Mouse (Mus musculus) embryonic fibroblast, embryonic 13.5 days (primary cell): Measurements from ENCODE around the gene Cacna2d3. TPM values are rescaled to one million over a fixed set of nuclear protein-coding genes. Genes with fewer than 3 reads are reported as not detected.

Experiments
- H3K27ac ChIP-seq: 2 replicates; pipeline ENCODE4 v1.5.1; 2012; ENCODE audit warnings: low read length, control low read depth, inconsistent platforms; ENCODE audit not compliant: insufficient read depth
- H3K4me1 ChIP-seq: 2 replicates; pipeline ENCODE4 v1.6.1; 2011; ENCODE audit warnings: low read length; ENCODE audit not compliant: control insufficient read depth, insufficient read depth
- H3K4me3 ChIP-seq: 2 replicates; pipeline ENCODE4 v1.5.1; 2011; ENCODE audit warnings: mild to moderate bottlenecking, control low read depth, low read length; ENCODE audit not compliant: insufficient read depth
- CTCF ChIP-seq: IDR thresholded peaks from 2 replicates; pipeline ENCODE4 v1.5.1; 2011; ENCODE audit warnings: mild to moderate bottlenecking, control low read depth, low read length, moderate library complexity, borderline replicate concordance; ENCODE audit not compliant: insufficient read depth
- POLR2A ChIP-seq: IDR thresholded peaks from 2 replicates; pipeline ENCODE4 v1.6.1; 2011; ENCODE audit warnings: low read depth, mild to moderate bottlenecking, control low read depth, low read length, moderate library complexity
- polyA plus RNA-seq: library from polyadenylated mRNA; stranded (reverse); fragments of >200 nt; gene quantifications from 2 replicates; pipeline ENCODE4 v1.2.4, GENCODE M21; 2011; ENCODE audit warnings: low read depth; ENCODE audit not compliant: missing spikeins, insufficient read length

Cacna2d3 gene
- polyA plus RNA-seq, 1 experiment = 5.3 TPM

- Histone ChIP-seq H3K4me1 (peaks cover 8% of the 10 kb centered on the region), H3K4me3 (no peak overlapping the region), H3K27ac (peak overlapping the region; percentile 86)
- TF ChIP-seq CTCF (no peak), POLR2A (no peak)
Observed at GRCm38 (mm10) chr14:29028391-29029106, 693.1 kb downstream of the Cacna2d3 start.

- TF ChIP-seq POLR2A (no peak), CTCF (no peak)
- Histone ChIP-seq H3K27ac (no peak overlapping the region), H3K4me3 (no peak overlapping the region), H3K4me1 (peaks cover 8% of the 10 kb centered on the region)
Observed at GRCm38 (mm10) chr14:29027276-29027675, 694.4 kb downstream of the Cacna2d3 start.

GRCm38 (mm10) chr14:29025335-29025734, 696.3 kb downstream of the Cacna2d3 start:
- peaks cover 8% of the 10 kb centered on the region for H3K4me1 ChIP-seq
- H3K4me3 ChIP-seq = no peak overlapping the region
- no peak for TF ChIP-seq POLR2A
- no peak overlapping the region for H3K27ac ChIP-seq

- Histone ChIP-seq H3K4me3 (no peak overlapping the region), H3K4me1 (peaks cover 4% of the 10 kb centered on the region), H3K27ac (no peak overlapping the region)
- TF ChIP-seq CTCF (no peak), POLR2A (no peak)
Observed at GRCm38 (mm10) chr14:29023246-29023645, 698.4 kb downstream of the Cacna2d3 start.

- TF ChIP-seq CTCF = no peak
- no peak for TF ChIP-seq POLR2A
- no peak overlapping the region for H3K4me3 ChIP-seq
- H3K4me1 ChIP-seq = no peaks in the 10 kb centered on the region; the same call in 1 of the 2 replicates
- H3K27ac ChIP-seq = no peak overlapping the region
Observed at GRCm38 (mm10) chr14:29021295-29021694, 700.4 kb downstream of the Cacna2d3 start.

GRCm38 (mm10) chr14:29018316-29019000, 703.2 kb downstream of the Cacna2d3 start:
- TF ChIP-seq POLR2A (no peak), CTCF (no peak)
- no peak overlapping the region for H3K27ac ChIP-seq
- H3K4me3 ChIP-seq = no peak overlapping the region
- H3K4me1 ChIP-seq = no peaks in the 10 kb centered on the region; the same call in 1 of the 2 replicates

GRCm38 (mm10) chr14:29017883-29018282, 703.8 kb downstream of the Cacna2d3 start, which contains the start of gene Lrtm1:
Lrtm1 (plus strand) TSS chr14:29018208.
- H3K27ac ChIP-seq = no peak within 1 kb of the TSS
- TF ChIP-seq CTCF = no peak
- H3K4me1 ChIP-seq = no peaks in the 10 kb centered on the region
- H3K4me3 ChIP-seq = no peak within 1 kb of the TSS

GRCm38 (mm10) chr14:29015896-29016295, 705.8 kb downstream of the Cacna2d3 start:
- TF ChIP-seq CTCF = no peak
- Histone ChIP-seq H3K4me3 (no peak overlapping the region), H3K27ac (no peak overlapping the region), H3K4me1 (no peaks in the 10 kb centered on the region)

- Histone ChIP-seq H3K4me3 (no peak overlapping the region), H3K27ac (no peak overlapping the region), H3K4me1 (no peaks in the 10 kb centered on the region)
- no peak for TF ChIP-seq CTCF
- no peak for TF ChIP-seq POLR2A
Observed at GRCm38 (mm10) chr14:29014680-29015079, 707.0 kb downstream of the Cacna2d3 start.

GRCm38 (mm10) chr14:29013161-29013560, 708.5 kb downstream of the Cacna2d3 start:
- Histone ChIP-seq H3K4me1 (no peaks in the 10 kb centered on the region), H3K4me3 (no peak overlapping the region), H3K27ac (no peak overlapping the region)
- TF ChIP-seq POLR2A (no peak), CTCF (no peak)

- H3K4me1 ChIP-seq = no peaks in the 10 kb centered on the region
- no peak for TF ChIP-seq CTCF
- no peak for TF ChIP-seq POLR2A
- H3K4me3 ChIP-seq = no peak overlapping the region
- no peak overlapping the region for H3K27ac ChIP-seq
Observed at GRCm38 (mm10) chr14:29009644-29010043, 712.0 kb downstream of the Cacna2d3 start.
